Mouse (Mus musculus) left cerebral cortex, postnatal 14 days (tissue): ENCODE data around the gene Ssbp2. TPM values are rescaled to one million over a fixed set of nuclear protein-coding genes. Genes with fewer than 3 reads are reported as not detected.

Experiments used
- DNase-seq, 2 experiments: peaks; one replicate each; pipeline ENCODE4 v3.0.0; 2021 to 2022; ENCODE audit warnings: low spot score in 2 of 2, mixed read lengths in 1 of 2
- intact Hi-C: fragments of 180-260 bp; cut with DNase I; formaldehyde crosslinking; loops from one replicate; pipeline ENCODE4 v1.15.1; 2025
- total RNA-seq, 2 experiments: library from RNA; stranded (reverse); gene quantifications; 2 replicates each; pipeline ENCODE4 v1.2.3; 2021

The Ssbp2 gene
- total RNA-seq, 2 experiments from 2014 or later: 133 to 148 TPM

- no peak for DNase-seq
- intact Hi-C loops: no loop called here
Observed at GRCm38 (mm10) chr13:91605043-91605840, 145.2 kb downstream of the Ssbp2 start.

GRCm38 (mm10) chr13:91610601-91611000 is 150.5 kb downstream of the Ssbp2 start:
- intact Hi-C loops: no loop called here
- DNase-seq: no peak

- intact Hi-C loops: no loop called here
- no peak for DNase-seq
Observed at GRCm38 (mm10) chr13:91611909-91612308, 151.8 kb downstream of the Ssbp2 start.

- intact Hi-C loops: no loop called here
- DNase-seq: no peak
Observed at GRCm38 (mm10) chr13:91612578-91612977, 152.5 kb downstream of the Ssbp2 start.

- no peak for DNase-seq
- intact Hi-C loops: no loop called here
Observed at GRCm38 (mm10) chr13:91616050-91616449, 156.0 kb downstream of the Ssbp2 start.

GRCm38 (mm10) chr13:91616876-91617275 is 156.8 kb downstream of the Ssbp2 start:
- intact Hi-C loops: no loop called here
- no peak for DNase-seq

GRCm38 (mm10) chr13:91619431-91619830 is 159.3 kb downstream of the Ssbp2 start:
- intact Hi-C loops: no loop called here
- no peak for DNase-seq

- intact Hi-C loops: no loop called here
- no peak for DNase-seq
Observed at GRCm38 (mm10) chr13:91620541-91620940, 160.5 kb downstream of the Ssbp2 start.

GRCm38 (mm10) chr13:91631291-91631799 is 171.3 kb downstream of the Ssbp2 start:
- DNase-seq: no peak
- intact Hi-C loops: loop anchor here (10.0 kb wide), 1 partner anchor 667 kb away; no protein-coding TSS in a partner anchor

GRCm38 (mm10) chr13:91634123-91634522 is 174.0 kb downstream of the Ssbp2 start:
- DNase-seq: no peak
- intact Hi-C loops: loop anchor here (10.0 kb wide), 1 partner anchor 669 kb away; no protein-coding TSS in a partner anchor

GRCm38 (mm10) chr13:91635957-91636356 is 175.9 kb downstream of the Ssbp2 start:
- DNase-seq: no peak
- intact Hi-C loops: loop anchor here (2.0 to 10.0 kb wide), 3 partner anchors 173 to 671 kb away; no protein-coding TSS in a partner anchor

- intact Hi-C loops: loop anchor here (2.0 to 10.0 kb wide), 3 partner anchors 174 to 672 kb away; no protein-coding TSS in a partner anchor
Observed at GRCm38 (mm10) chr13:91636814-91637213, 176.7 kb downstream of the Ssbp2 start.

GRCm38 (mm10) chr13:91638836-91639235 is 178.8 kb downstream of the Ssbp2 start:
- DNase-seq: no peak
- intact Hi-C loops: loop anchor here (5.0 to 10.0 kb wide), 2 partner anchors 267 to 674 kb away; no protein-coding TSS in a partner anchor

More at GRCm38 (mm10) chr13:91636814-91637213, 176.7 kb downstream of the Ssbp2 start:
- DNase-seq: peak; percentile 87 to 93

GRCm38 (mm10) chr13:91640219-91640618 is 180.1 kb downstream of the Ssbp2 start:
- intact Hi-C loops: loop anchor here (5.0 kb wide), 1 partner anchor 163 kb away; no protein-coding TSS in a partner anchor
- no peak for DNase-seq

GRCm38 (mm10) chr13:91648240-91648639 is 188.2 kb downstream of the Ssbp2 start:
- intact Hi-C loops: no loop called here
- DNase-seq: peak; percentile 47 to 50

GRCm38 (mm10) chr13:91649926-91650325 is 189.8 kb downstream of the Ssbp2 start:
- DNase-seq: no peak
- intact Hi-C loops: no loop called here

GRCm38 (mm10) chr13:91661068-91661795 is 201.1 kb downstream of the Ssbp2 start:
- intact Hi-C loops: no loop called here
- DNase-seq: no peak

- no peak for DNase-seq
- intact Hi-C loops: no loop called here
Observed at GRCm38 (mm10) chr13:91662751-91663150, 202.7 kb downstream of the Ssbp2 start.

GRCm38 (mm10) chr13:91673241-91673640 is 213.2 kb downstream of the Ssbp2 start:
- intact Hi-C loops: no loop called here
- DNase-seq: no peak
